Mouse (Mus musculus): ENCODE results near the gene Eif2b2.

- TF ChIP-seq CTCF (IDR thresholded peaks at IDR 0.05; ENCODE audit: low read depth) = no peak
- no peak for TF ChIP-seq EP300 (IDR thresholded peaks at IDR 0.05; ENCODE audit: low read depth)
Observed at GRCm38 (mm10) chr12:85227876-85228599, 8.8 kb downstream of the Eif2b2 start.
